23 mouse cellular contexts compared by ENCODE assay signal in the genomic region with DNA sequence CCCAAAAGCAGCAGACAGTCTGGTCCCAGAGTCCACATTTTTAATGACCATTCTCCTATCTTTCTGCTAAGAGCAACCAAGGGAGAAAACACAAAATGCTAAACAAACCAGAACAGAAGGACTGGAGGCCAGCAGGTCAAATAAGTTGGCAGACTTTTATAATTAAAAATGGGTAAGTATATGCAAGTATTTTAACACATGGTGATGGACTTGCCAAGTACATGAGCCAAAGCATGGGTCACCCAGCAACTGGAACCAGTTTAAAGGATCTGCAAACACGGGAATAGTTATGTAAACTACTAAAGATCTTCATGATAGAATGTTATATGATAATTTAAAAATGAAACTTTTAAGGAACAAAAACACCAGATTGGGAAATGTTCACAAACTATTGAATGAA. TPM values are rescaled to one million over a fixed set of nuclear protein-coding genes. Genes with fewer than 3 reads are reported as not detected.
DNase-seq lines count a peak whose midpoint lies in the region; ATAC-seq lines count a peak whose summit lies in the region.
"Had no signal": no experiment of that assay in that cellular context is flagged by ENCODE, and none has a peak within 500 bp of the region (broad histone marks: within the 10 kb centered on the region; RNA-seq: fewer than 3 reads in every experiment).

No protein-coding gene starts in this region.

- H3K27ac ChIP-seq in heart, embryonic 16.5 days (ENCODE audit: low read length): peak overlapping the region; percentile 20; the same call in 1 of the 2 replicates
- H3K27ac ChIP-seq in heart, embryonic 10.5 days: no peak overlapping the region
- peak overlapping the region; percentile 14; the same call in 1 of the 2 replicates for H3K27ac ChIP-seq in liver, embryonic 15.5 days (replicated peaks)
- no peak overlapping the region for H3K27ac ChIP-seq in limb, embryonic 10.5 days
- H3K27ac ChIP-seq: forebrain, embryonic 12.5 days; left cerebral cortex, adult 2 months had no signal

- DNase-seq in heart, embryonic 10.5 days (ENCODE audit: low spot score): no peak
- DNase-seq in liver (no peak), adipocyte (ENCODE audit: low spot score) (peak; percentile 57)
- DNase-seq in lung, postnatal 10 days: peak; percentile 42
- no peak for DNase-seq in limb, embryonic 10.5 days (ENCODE audit: low spot score)
- DNase-seq: adrenal gland, adult 8-10 months; B cell, adult 2 months; cerebellum, adult 18-20 months; cerebellum, postnatal 14 days; left cerebral cortex, postnatal 4 days; midbrain, embryonic 14.5 days; right cerebral cortex, postnatal 14 days; thymus, postnatal 36 days had no signal

- H3K9me3 ChIP-seq in heart, embryonic 16.5 days (replicated peaks; ENCODE audit: control insufficient read depth, low read length): no peaks in the 10 kb centered on the region
- no peaks in the 10 kb centered on the region for H3K9me3 ChIP-seq in heart, embryonic 10.5 days
- H3K9me3 ChIP-seq in liver, embryonic 15.5 days (replicated peaks): no peaks in the 10 kb centered on the region
- no peaks in the 10 kb centered on the region for H3K9me3 ChIP-seq in limb, embryonic 10.5 days (replicated peaks)
- H3K9me3 ChIP-seq: forebrain, embryonic 12.5 days; G1E had no signal

- no peak overlapping the region for H3K4me3 ChIP-seq in heart, embryonic 16.5 days (ENCODE audit: low read length)
- H3K4me3 ChIP-seq in heart, embryonic 10.5 days: no peak overlapping the region
- H3K4me3 ChIP-seq in liver, embryonic 15.5 days (replicated peaks): no peak overlapping the region
- H3K4me3 ChIP-seq in limb, embryonic 10.5 days: no peak overlapping the region
- H3K4me3 ChIP-seq: forebrain, embryonic 12.5 days; left cerebral cortex, adult 2 months had no signal

- 65% methylated on average over 1 of the region's 1 CpGs for WGBS in heart, embryonic 16.5 days
- 83% methylated on average over 1 of the region's 1 CpGs for WGBS in heart, embryonic 10.5 days
- whole genome bisulfite sequencing in liver, embryonic 15.5 days (ENCODE audit: insufficient replicate concordance): 87% methylated on average over 1 of the region's 1 CpGs
- 72% methylated on average over 1 of the region's 1 CpGs for WGBS in limb, embryonic 10.5 days

- peaks cover 22% of the 10 kb centered on the region for H3K4me1 ChIP-seq in heart, embryonic 16.5 days (ENCODE audit: control insufficient read depth, insufficient read depth, low read length)
- H3K4me1 ChIP-seq in heart, embryonic 10.5 days: 0 out of 2 replicates have a peak, but pooled peaks cover 5% of the 10 kb centered on the region
- peaks cover 16% of the 10 kb centered on the region; the same call in 1 of the 2 replicates for H3K4me1 ChIP-seq in liver, embryonic 15.5 days (replicated peaks)
- H3K4me1 ChIP-seq in limb, embryonic 10.5 days: no peaks in the 10 kb centered on the region
- H3K4me1 ChIP-seq: forebrain, embryonic 12.5 days had no signal

- H3K27me3 ChIP-seq in heart, embryonic 16.5 days (ENCODE audit: control insufficient read depth, insufficient read depth, low read length): no peaks in the 10 kb centered on the region
- H3K27me3 ChIP-seq in heart, embryonic 10.5 days (ENCODE audit: insufficient read depth, poor library complexity, severe bottlenecking): no peaks in the 10 kb centered on the region
- H3K27me3 ChIP-seq in liver, embryonic 15.5 days: no peaks in the 10 kb centered on the region
- no peaks in the 10 kb centered on the region for H3K27me3 ChIP-seq in limb, embryonic 10.5 days (ENCODE audit: low read depth, poor library complexity, severe bottlenecking)
- H3K27me3 ChIP-seq: CH12.LX; forebrain, embryonic 12.5 days had no signal

- peaks cover 6% of the 10 kb centered on the region; the same call in 1 of the 2 replicates for H3K36me3 ChIP-seq in heart, embryonic 16.5 days (ENCODE audit: control insufficient read depth, insufficient read depth)
- peaks cover 36% of the 10 kb centered on the region for H3K36me3 ChIP-seq in heart, embryonic 10.5 days
- peaks cover 60% of the 10 kb centered on the region for H3K36me3 ChIP-seq in liver, embryonic 15.5 days (replicated peaks)
- H3K36me3 ChIP-seq in limb, embryonic 10.5 days: peaks cover 34% of the 10 kb centered on the region

- H3K4me2 ChIP-seq in heart, embryonic 16.5 days (ENCODE audit: low read depth, low read length): no peak overlapping the region
- no peak overlapping the region for H3K4me2 ChIP-seq in liver, embryonic 15.5 days
- H3K4me2 ChIP-seq: forebrain, embryonic 12.5 days; heart, embryonic 11.5 days; liver, embryonic 11.5 days had no signal

- ATAC-seq in heart, embryonic 16.5 days (replicated peaks; ENCODE audit: extremely low read depth, insufficient read depth, low FRiP score): no peak
- ATAC-seq in liver, embryonic 15.5 days (ENCODE audit: insufficient read depth): no peak
- ATAC-seq: hindbrain, embryonic 16.5 days; intestine, postnatal 0 days had no signal

- H3K9ac ChIP-seq in heart, embryonic 16.5 days (ENCODE audit: low read length): no peak overlapping the region
- no peak overlapping the region for H3K9ac ChIP-seq in liver, embryonic 15.5 days
- H3K9ac ChIP-seq: forebrain, embryonic 12.5 days had no signal

RNA-seq across cellular contexts. Expression of a gene that starts 18.3 kb away (rescaled TPM):
- polyA plus RNA-seq in heart, embryonic 16.5 days (2015; fragmentation: Nextera tagmentation; extraction: Ambion mirVana): 86.0 and 98.0 TPM in 2 replicates
- polyA plus RNA-seq in heart, embryonic 10.5 days (2016; fragmentation: Nextera tagmentation; extraction: Ambion mirVana): 106 and 142 TPM in 2 replicates
- 74.8 and 79.8 TPM in 2 replicates for polyA plus RNA-seq in liver, embryonic 15.5 days (2015; fragmentation: Nextera tagmentation; extraction: Ambion mirVana)
- polyA plus RNA-seq in limb, embryonic 10.5 days (2016; fragmentation: Nextera tagmentation; extraction: Ambion mirVana): 170 and 186 TPM in 2 replicates

RNA-seq across cellular contexts. Expression of a gene that starts 18.3 kb away (rescaled TPM):
- 13.1 and 13.3 TPM in 2 replicates for polyA plus RNA-seq in heart, embryonic 16.5 days (2015; fragmentation: Nextera tagmentation; extraction: Ambion mirVana)
- 10.8 and 15.7 TPM in 2 replicates for polyA plus RNA-seq in heart, embryonic 10.5 days (2016; fragmentation: Nextera tagmentation; extraction: Ambion mirVana)
- 14.6 and 14.8 TPM in 2 replicates for polyA plus RNA-seq in liver, embryonic 15.5 days (2015; fragmentation: Nextera tagmentation; extraction: Ambion mirVana)
- polyA plus RNA-seq in limb, embryonic 10.5 days (2016; fragmentation: Nextera tagmentation; extraction: Ambion mirVana): 15.7 and 16.8 TPM in 2 replicates

RNA-seq across cellular contexts. Expression of a gene that starts 43.8 kb away (rescaled TPM):
- 16.3 and 17.7 TPM in 2 replicates for polyA plus RNA-seq in heart, embryonic 16.5 days (2015; fragmentation: Nextera tagmentation; extraction: Ambion mirVana)
- 23.8 and 28.7 TPM in 2 replicates for polyA plus RNA-seq in heart, embryonic 10.5 days (2016; fragmentation: Nextera tagmentation; extraction: Ambion mirVana)
- polyA plus RNA-seq in liver, embryonic 15.5 days (2015; fragmentation: Nextera tagmentation; extraction: Ambion mirVana): 6.2 and 7.1 TPM in 2 replicates
- polyA plus RNA-seq in limb, embryonic 10.5 days (2016; fragmentation: Nextera tagmentation; extraction: Ambion mirVana): 35.8 and 36.6 TPM in 2 replicates

Comparison
In these comparisons a context has a peak if more than half of its experiments do, and no peak if none do; other contexts are left out.
1. H3K27ac ChIP-seq: peak in heart, embryonic 16.5 days (single experiment) and liver, embryonic 15.5 days (single experiment); none in heart, embryonic 10.5 days (single experiment) and limb, embryonic 10.5 days (single experiment).
2. DNase-seq: peak in adipocyte (single experiment) and lung, postnatal 10 days (single experiment); none in heart, embryonic 10.5 days (single experiment), liver (single experiment) and limb, embryonic 10.5 days (single experiment).